ENCODE assay signal across 11 mouse cellular contexts in the genomic region with DNA sequence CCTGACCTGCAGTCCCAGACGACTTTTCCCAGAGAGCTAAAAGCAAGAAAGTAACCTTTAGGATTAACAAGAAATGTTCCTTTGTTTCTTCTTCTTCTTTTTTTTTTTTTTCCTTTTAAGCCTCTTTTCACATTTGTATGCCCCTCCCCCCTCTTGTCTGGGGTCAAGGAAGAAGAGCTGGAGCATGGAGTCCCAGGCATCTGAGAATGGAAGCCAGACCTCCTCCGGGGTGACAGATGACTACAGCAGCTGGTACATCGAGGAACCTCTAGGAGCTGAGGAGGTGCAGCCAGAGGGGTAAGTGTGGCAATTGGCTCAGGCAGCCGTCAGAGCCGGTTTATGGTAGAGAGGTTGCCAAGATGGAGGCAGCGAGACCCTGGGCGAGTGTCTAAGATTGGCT. TPM values are rescaled to one million over a fixed set of nuclear protein-coding genes. Genes with fewer than 3 reads are reported as not detected.
A peak's percentile ranks its signal among the peaks of the same experiment; 100 is the strongest.
DNase-seq lines count a peak whose midpoint lies in the region; ATAC-seq and TF ChIP-seq lines count a peak whose summit lies in the region.
"Had no signal": no experiment of that assay in that cellular context is flagged by ENCODE, and none has a peak within 500 bp of the region (broad histone marks: within the 10 kb centered on the region; RNA-seq: fewer than 3 reads in every experiment).

No protein-coding gene starts in this region.

- peak overlapping the region; percentile 43 for H3K27ac ChIP-seq in intestine, embryonic 14.5 days (ENCODE audit: low read depth)
- H3K27ac ChIP-seq in intestine, postnatal 0 days (ENCODE audit: low read depth, low read length), result no peak overlapping the region
- H3K27ac ChIP-seq in limb, embryonic 14.5 days (replicated peaks; ENCODE audit: low read depth, low read length), result peak overlapping the region; percentile 63
- H3K27ac ChIP-seq: lung, embryonic 15.5 days had no signal

- no peak for DNase-seq in intestine, embryonic 14.5 days (ENCODE audit: low spot score)
- DNase-seq in cerebellum, adult 11-12 months, result peak; percentile 52
- DNase-seq in embryo, embryonic 11 days, result peak; percentile 65
- DNase-seq in limb, embryonic 14.5 days (ENCODE audit: low spot score), result no peak
- no peak for DNase-seq in gastrocnemius, postnatal 25 days
- no peak for DNase-seq in MN1 (ENCODE audit: low spot score)
- no peak for DNase-seq in thymus, postnatal 14 days

- peak overlapping the region; percentile 18 for H3K4me2 ChIP-seq in intestine, embryonic 14.5 days (ENCODE audit: low read length)
- H3K4me2 ChIP-seq in intestine, postnatal 0 days (replicated peaks; ENCODE audit: low read depth), result no peak overlapping the region
- H3K4me2 ChIP-seq in limb, embryonic 14.5 days (replicated peaks; ENCODE audit: low read depth, low read length, severe bottlenecking), result peak overlapping the region; percentile 33
- H3K4me2 ChIP-seq: lung, embryonic 15.5 days had no signal

- TF ChIP-seq POLR2A in limb, embryonic 14.5 days (IDR thresholded peaks at IDR 0.05; ENCODE audit: borderline replicate concordance, extremely low read depth, insufficient read depth, insufficient read length), result no peak

- H3K36me3 ChIP-seq in intestine, embryonic 14.5 days (ENCODE audit: control insufficient read depth, insufficient read depth, low read length), result no peaks in the 10 kb centered on the region
- H3K36me3 ChIP-seq in intestine, postnatal 0 days (ENCODE audit: control insufficient read depth, insufficient read depth), result no peaks in the 10 kb centered on the region
- H3K36me3 ChIP-seq in limb, embryonic 14.5 days (ENCODE audit: control insufficient read depth, insufficient read depth, low read length), result no peaks in the 10 kb centered on the region
- H3K36me3 ChIP-seq: lung, embryonic 15.5 days had no signal

- peaks cover 46% of the 10 kb centered on the region for H3K4me1 ChIP-seq in intestine, embryonic 14.5 days (replicated peaks; ENCODE audit: control insufficient read depth, insufficient read depth, low read length)
- no peaks in the 10 kb centered on the region; the same call in 1 of the 2 replicates for H3K4me1 ChIP-seq in intestine, postnatal 0 days (replicated peaks; ENCODE audit: control insufficient read depth, insufficient read depth, low read length)
- H3K4me1 ChIP-seq in limb, embryonic 14.5 days (ENCODE audit: control insufficient read depth, insufficient read depth, low read length), result peaks cover 62% of the 10 kb centered on the region

- H3K4me3 ChIP-seq in intestine, embryonic 14.5 days (ENCODE audit: low read depth, low read length), result no peak overlapping the region
- no peak overlapping the region for H3K4me3 ChIP-seq in intestine, postnatal 0 days (ENCODE audit: low read depth, low read length)
- H3K4me3 ChIP-seq in limb, embryonic 14.5 days (replicated peaks; ENCODE audit: low read length), result 0 out of 2 replicates have a peak overlapping the region, but pooled peaks have one; percentile 9
- H3K4me3 ChIP-seq: lung, embryonic 15.5 days had no signal

- H3K9ac ChIP-seq in intestine, embryonic 14.5 days (ENCODE audit: low read length), result no peak overlapping the region
- no peak overlapping the region for H3K9ac ChIP-seq in intestine, postnatal 0 days (ENCODE audit: low read depth, low read length)
- no peak overlapping the region for H3K9ac ChIP-seq in limb, embryonic 14.5 days (ENCODE audit: low read depth, low read length, severe bottlenecking)
- H3K9ac ChIP-seq: lung, embryonic 15.5 days had no signal

- TF ChIP-seq CTCF in intestine, postnatal 0 days (IDR thresholded peaks at IDR 0.05; ENCODE audit: low read depth), result no peak

- no peaks in the 10 kb centered on the region for H3K27me3 ChIP-seq in intestine, embryonic 14.5 days (replicated peaks; ENCODE audit: control insufficient read depth, insufficient read depth, low read length)
- no peaks in the 10 kb centered on the region; the same call in 1 of the 2 replicates for H3K27me3 ChIP-seq in intestine, postnatal 0 days (replicated peaks; ENCODE audit: control insufficient read depth, insufficient read depth, low read length)
- H3K27me3 ChIP-seq in limb, embryonic 14.5 days (ENCODE audit: control insufficient read depth, insufficient read depth, low read length), result no peaks in the 10 kb centered on the region

- 24% methylated on average over 7 of the region's 7 CpGs for WGBS in intestine, embryonic 14.5 days
- WGBS in intestine, postnatal 0 days, result 48% methylated on average over 7 of the region's 7 CpGs
- 12% methylated on average over 7 of the region's 7 CpGs for WGBS in limb, embryonic 14.5 days

- no peaks in the 10 kb centered on the region for H3K9me3 ChIP-seq in intestine, embryonic 14.5 days (ENCODE audit: control insufficient read depth, low read length)
- no peaks in the 10 kb centered on the region for H3K9me3 ChIP-seq in intestine, postnatal 0 days (ENCODE audit: control insufficient read depth)
- no peaks in the 10 kb centered on the region for H3K9me3 ChIP-seq in limb, embryonic 14.5 days (ENCODE audit: control insufficient read depth, low read length)
- H3K9me3 ChIP-seq: lung, embryonic 15.5 days had no signal

- ATAC-seq in intestine, embryonic 14.5 days (replicated peaks; ENCODE audit: low FRiP score, low TSS enrichment, low read depth), result no peak
- no peak for ATAC-seq in intestine, postnatal 0 days
- no peak for ATAC-seq in limb, embryonic 14.5 days (ENCODE audit: low FRiP score, low read depth)

RNA-seq across cellular contexts. Expression of gene Ccdc33, which starts 16.3 kb away (rescaled TPM):
- polyA plus RNA-seq in intestine, embryonic 14.5 days (2014; fragmentation: Nextera tagmentation; extraction: Ambion mirVana), result 0.11 and 0.27 TPM in 2 replicates
- polyA plus RNA-seq in intestine, postnatal 0 days (2015; fragmentation: Nextera tagmentation; extraction: Ambion mirVana), result 0.14 and 0.16 TPM in 2 replicates
- polyA plus RNA-seq in limb, embryonic 14.5 days (2012; rRNA removed), result 0.11 and 0.24 TPM in 2 replicates
- polyA plus RNA-seq in limb, embryonic 14.5 days (2014; fragmentation: Nextera tagmentation; extraction: Ambion mirVana), result 0.44 TPM in 1 of 2 replicates, not detected in the other
- not detected for total RNA-seq in gastrocnemius, postnatal 25 days (2021)
- total RNA-seq: heart, postnatal 25 days; neutrophil, adult 5-6 weeks had no signal

Comparison
In these comparisons a context has a peak if more than half of its experiments do, and no peak if none do; other contexts are left out.
1. DNase-seq: peak in cerebellum, adult 11-12 months (single experiment) and embryo, embryonic 11 days (single experiment); none in intestine, embryonic 14.5 days (single experiment), limb, embryonic 14.5 days (single experiment), gastrocnemius, postnatal 25 days (single experiment), MN1 (single experiment) and thymus, postnatal 14 days (single experiment).